Mouse (Mus musculus): ENCODE data around the gene Arap1.

DNA sequence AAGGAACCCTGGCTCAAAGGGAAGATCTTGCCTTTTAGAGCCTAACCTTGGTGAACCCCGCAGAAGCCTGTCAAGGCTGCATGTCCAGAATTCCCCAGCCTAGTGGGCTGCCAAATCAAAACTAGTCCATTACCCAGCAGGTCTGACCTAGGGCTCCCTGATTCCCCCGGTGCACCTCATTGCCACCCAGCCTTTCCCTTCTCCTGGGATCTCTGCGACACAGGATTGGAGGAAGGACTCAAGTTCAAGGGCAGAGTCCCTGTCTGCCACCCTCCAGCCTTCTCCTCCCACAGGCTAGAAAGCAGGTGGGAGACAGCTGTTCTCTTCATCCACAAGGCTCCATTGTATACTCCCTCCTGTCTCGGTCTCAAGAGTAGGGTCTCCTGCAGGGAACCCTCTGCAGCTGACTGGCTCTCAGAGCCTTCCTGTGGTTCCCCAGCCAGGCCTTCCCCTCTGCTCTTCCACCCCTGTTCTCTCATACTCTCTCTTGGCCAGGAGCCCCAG, 110.5 kb downstream of the Arap1 start:
- no peak for TF ChIP-seq CTCF (conservative IDR thresholded peaks at IDR 0.05; ENCODE audit: low read length)
- no peak for TF ChIP-seq POU5F1 (IDR thresholded peaks at IDR 0.05; ENCODE audit: borderline replicate concordance, low read length)
- no peak for TF ChIP-seq NANOG (IDR thresholded peaks at IDR 0.05; ENCODE audit: borderline replicate concordance, low read length)
